Mouse (Mus musculus) spleen, adult 18-20 months (tissue): ENCODE results near the gene Hist1h2ab.

ENCODE experiments used
- DNase-seq, 2 experiments: peaks; one replicate each; pipeline ENCODE4 v3.0.0; 2022; ENCODE audit warnings: mixed read lengths in 2 of 2

Gene Hist1h2ab

GRCm38 (mm10) chr13:23792520-23792919 is 41.6 kb downstream of the Hist1h2ab start:
- peak in 1 of 2 experiments; percentile 19 for DNase-seq

- DNase-seq = no peak
Measured at GRCm38 (mm10) chr13:23799405-23799804, 48.5 kb downstream of the Hist1h2ab start.
